Mouse (Mus musculus): ENCODE data around the gene Rnaset2b.
"Not testable (repeated sequence)": the region's sequence is repeated elsewhere in the genome, so short reads cannot be mapped to it uniquely, and the experiment has no call there.

The Rnaset2b gene

DNA sequence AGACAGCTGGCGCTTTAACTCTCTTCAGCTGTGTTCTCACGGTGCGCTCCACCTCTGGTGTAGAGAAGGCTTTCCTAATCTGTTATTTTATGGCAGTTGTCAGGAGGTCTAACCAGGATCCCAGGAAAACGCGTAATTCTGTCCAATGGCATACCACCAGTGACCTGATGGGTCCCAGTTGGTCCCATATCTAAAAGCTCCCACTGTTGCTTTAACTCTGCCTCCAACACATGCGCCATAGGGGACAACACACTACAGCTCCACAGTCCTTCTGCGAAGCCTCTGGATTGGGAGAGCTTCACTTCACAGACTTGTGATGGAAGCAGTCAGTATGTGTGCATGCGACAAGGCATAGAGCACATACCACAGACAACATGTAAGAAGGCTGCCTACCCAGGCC, 9.7 kb downstream of the Rnaset2b start:
- not testable (repeated sequence) for DNase-seq (ENCODE audit: low spot score in 2 of 2)

DNA sequence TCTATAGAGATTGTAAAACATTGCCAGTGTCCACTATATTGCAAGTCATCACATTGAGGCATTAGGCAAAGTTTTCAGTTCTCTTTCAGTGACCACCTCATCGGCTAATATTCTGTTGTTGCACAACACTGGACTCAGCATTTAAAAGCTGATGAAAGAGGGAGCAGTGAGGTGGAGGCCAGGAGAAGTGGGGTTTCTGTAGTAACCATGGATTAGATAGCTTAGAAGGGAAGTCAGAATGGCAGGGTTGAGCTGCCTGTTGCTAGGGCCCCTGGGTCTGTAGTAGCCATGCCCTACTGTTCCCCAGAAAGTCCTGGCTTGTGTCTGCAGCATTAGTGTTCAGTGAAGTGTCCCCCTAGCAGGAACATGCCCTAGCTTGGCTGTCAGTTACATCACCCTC, 15.7 kb downstream of the Rnaset2b start:
- DNase-seq (ENCODE audit: low spot score in 2 of 2) = not testable (repeated sequence)

- not testable (repeated sequence) for DNase-seq (ENCODE audit: low spot score in 2 of 2)
Observed at GRCm38 (mm10) chr17:6995504-6995903, 25.1 kb downstream of the Rnaset2b start.

- not testable (repeated sequence) for DNase-seq (ENCODE audit: low spot score in 2 of 2)
Observed at GRCm38 (mm10) chr17:6996826-6997225, 26.4 kb downstream of the Rnaset2b start.

DNA sequence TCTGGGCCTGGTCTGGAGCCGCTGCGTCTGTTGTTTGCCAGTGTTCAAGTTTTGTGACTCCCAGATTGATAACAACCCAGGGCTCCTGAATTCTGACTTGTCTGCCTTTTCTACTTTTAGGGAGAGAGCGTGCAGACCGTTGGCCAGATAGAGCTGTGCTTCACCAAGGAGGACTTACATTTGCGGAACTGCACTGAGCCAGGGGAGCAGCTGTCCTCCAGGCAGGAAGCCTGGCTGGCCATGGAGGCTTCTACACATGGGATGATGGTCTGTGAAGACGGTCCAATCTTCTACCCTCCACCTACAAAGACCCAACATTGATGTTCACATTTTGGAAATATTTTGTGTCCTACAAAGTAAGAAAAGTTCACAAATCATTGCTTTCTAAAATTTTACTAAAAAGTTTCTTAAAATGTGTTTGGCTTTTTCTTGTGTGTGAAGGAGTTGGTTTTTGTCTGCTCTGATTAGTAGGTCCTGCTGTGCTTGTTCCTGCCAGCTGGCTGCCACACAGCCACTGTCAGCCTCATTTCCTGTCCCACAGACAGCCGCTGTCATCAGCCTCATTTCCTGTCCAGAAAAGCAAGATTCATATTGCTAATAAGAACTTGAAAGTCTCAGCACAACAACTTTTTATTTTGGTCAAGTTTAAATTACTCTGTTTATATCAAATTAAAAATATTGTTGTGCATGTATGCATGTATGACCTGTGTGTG, 27.5 kb downstream of the Rnaset2b start:
- not testable (repeated sequence) for DNase-seq (ENCODE audit: low spot score in 2 of 2)

- not testable (repeated sequence) for DNase-seq (ENCODE audit: low spot score in 2 of 2)
Observed at GRCm38 (mm10) chr17:7001790-7002585, 31.6 kb downstream of the Rnaset2b start.

- DNase-seq (ENCODE audit: low spot score in 2 of 2) = not testable (repeated sequence)
Observed at GRCm38 (mm10) chr17:7003392-7003791, 33.0 kb downstream of the Rnaset2b start.

DNA sequence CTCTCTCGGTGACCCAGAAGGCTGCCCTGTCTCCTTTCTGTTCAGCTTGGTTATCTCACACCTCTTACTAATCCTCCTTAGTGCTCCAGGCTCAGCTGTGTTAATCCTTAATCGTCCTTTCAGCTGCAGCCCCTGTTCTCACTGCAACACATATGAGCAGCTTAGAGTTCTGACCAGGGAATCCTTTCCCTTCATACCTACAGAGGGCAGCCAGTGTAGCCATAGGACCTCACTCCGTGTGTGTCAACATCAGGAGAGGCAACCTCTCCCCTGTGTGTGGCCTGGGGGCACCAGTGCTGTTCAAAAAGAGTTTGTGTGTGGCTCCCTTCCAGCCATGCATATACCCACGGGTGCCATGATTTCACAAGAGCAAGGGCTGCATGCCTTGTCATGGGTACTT, 35.2 kb downstream of the Rnaset2b start:
- not testable (repeated sequence) for DNase-seq (ENCODE audit: low spot score in 2 of 2)

GRCm38 (mm10) chr17:7008885-7009284, 38.5 kb downstream of the Rnaset2b start:
- not testable (repeated sequence) for DNase-seq (ENCODE audit: low spot score in 2 of 2)

DNA sequence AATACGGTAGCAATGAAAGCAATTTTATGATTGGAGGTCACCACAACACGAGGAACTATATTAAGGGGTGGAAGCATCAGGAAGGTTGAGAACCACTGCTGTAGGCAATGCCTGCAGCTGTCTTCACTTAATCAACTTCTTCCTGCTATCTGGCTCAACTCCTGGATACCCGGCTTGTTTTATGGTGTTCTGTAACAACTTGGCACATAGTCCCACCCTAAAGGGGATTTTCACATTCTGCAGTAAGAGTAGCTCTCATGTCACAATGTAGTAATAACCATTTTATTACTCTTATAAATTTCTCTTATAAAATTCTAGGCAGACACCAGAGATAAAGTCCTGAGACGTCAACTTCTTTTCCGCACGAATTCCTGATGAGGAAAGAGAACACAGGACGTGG, 39.0 kb downstream of the Rnaset2b start:
- DNase-seq (ENCODE audit: low spot score in 2 of 2) = not testable (repeated sequence)

DNA sequence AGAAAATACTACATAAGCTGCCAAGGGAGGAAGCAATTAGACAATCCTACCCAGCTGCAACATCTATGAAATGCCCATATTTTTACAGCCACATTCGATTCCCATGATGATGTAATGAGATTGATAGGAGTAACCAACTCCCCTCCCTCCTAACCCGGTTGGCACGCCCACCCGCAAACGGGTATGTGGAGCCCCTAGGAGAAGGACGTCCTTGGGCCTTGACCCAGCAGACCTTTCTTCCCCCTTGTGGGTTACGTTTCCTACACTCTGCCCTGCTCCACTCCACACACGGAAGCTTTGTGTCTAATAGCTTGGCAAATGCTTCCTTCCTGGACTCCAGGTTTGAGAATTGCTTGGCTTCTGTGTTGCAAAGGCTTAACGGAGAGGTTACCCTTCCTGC, 39.5 kb downstream of the Rnaset2b start:
- DNase-seq (ENCODE audit: low spot score in 2 of 2) = not testable (repeated sequence)

GRCm38 (mm10) chr17:7014190-7014589, 43.8 kb downstream of the Rnaset2b start:
- DNase-seq (ENCODE audit: low spot score in 2 of 2) = not testable (repeated sequence)

DNA sequence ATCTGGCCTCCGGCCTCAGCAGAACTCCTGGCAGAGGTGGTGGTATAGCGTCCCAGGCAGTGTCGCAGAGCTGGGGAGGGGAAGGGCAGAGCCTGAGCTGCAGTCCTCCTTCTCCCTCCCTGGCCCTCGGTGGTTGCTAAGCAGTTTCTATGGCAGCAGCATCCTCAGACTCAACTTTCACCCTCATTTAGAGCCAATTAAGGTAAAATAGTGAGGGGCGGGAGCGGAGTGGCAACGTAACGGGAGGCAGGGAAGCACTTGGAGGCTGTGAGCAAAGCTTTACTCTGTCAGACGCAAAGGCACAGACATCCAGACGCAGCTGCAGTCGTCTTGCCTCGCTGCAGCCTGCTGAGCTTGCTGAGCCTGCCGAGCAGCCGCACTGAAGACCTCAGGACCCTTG, 54.8 kb downstream of the Rnaset2b start, which contains the start of gene Gm1604a:
Gene Gm1604a, plus strand, starts transcription at position 312 of the 400 bp plus-strand sequence.
- DNase-seq (ENCODE audit: low spot score in 2 of 2) = peak; percentile 16 to 35

DNA sequence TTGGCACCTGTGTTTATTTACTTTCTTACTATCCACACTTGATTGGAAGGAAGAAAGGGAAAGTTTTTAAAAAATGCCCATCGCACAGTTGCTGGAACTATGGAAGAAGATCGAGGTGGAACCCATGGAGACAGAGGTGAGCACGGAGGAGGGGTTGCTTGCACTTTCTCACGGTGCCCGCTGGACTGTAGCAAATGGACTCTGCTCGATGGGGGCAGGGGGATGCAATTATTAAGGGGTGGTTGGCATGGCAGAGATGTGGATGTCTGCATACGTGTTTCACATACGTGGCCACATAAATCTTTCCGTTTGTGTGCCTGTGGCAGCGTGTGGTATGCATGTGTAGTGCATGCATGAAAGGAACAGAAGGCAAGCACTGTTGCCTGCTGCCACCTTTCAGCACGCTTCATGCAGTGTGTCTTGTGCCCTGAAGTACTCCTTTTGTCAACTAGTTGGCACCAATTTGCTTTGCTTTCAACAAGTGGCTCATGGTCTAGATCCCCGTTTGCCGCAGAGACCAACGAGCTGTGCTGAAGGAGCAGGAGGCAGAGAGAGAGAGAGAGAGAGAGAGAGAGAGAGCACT, 55.4 kb downstream of the Rnaset2b start:
- not testable (repeated sequence) for DNase-seq (ENCODE audit: low spot score in 2 of 2)

DNA sequence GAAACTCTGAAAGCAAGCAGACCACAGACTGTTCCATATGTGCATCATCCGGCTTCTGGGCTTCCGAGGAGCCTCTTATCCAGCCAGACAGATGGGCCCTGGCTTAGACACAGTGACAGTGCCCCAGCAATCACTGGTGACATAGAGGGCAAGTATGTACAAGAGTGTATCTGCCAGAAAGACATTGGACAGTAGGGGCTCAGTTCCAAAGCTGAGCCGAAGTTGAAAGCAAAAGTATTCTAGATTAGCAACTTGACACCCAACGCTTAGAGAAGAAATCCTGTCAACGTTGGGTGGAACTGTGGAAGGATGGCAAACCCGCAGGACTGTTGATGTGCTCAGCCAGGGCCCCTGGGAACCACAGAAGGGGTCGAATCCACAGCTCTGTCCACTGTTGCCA, 59.8 kb downstream of the Rnaset2b start:
- not testable (repeated sequence) for DNase-seq (ENCODE audit: low spot score in 2 of 2)

- DNase-seq (ENCODE audit: low spot score in 2 of 2) = not testable (repeated sequence)
Observed at GRCm38 (mm10) chr17:7030622-7031174, 60.3 kb downstream of the Rnaset2b start.

DNA sequence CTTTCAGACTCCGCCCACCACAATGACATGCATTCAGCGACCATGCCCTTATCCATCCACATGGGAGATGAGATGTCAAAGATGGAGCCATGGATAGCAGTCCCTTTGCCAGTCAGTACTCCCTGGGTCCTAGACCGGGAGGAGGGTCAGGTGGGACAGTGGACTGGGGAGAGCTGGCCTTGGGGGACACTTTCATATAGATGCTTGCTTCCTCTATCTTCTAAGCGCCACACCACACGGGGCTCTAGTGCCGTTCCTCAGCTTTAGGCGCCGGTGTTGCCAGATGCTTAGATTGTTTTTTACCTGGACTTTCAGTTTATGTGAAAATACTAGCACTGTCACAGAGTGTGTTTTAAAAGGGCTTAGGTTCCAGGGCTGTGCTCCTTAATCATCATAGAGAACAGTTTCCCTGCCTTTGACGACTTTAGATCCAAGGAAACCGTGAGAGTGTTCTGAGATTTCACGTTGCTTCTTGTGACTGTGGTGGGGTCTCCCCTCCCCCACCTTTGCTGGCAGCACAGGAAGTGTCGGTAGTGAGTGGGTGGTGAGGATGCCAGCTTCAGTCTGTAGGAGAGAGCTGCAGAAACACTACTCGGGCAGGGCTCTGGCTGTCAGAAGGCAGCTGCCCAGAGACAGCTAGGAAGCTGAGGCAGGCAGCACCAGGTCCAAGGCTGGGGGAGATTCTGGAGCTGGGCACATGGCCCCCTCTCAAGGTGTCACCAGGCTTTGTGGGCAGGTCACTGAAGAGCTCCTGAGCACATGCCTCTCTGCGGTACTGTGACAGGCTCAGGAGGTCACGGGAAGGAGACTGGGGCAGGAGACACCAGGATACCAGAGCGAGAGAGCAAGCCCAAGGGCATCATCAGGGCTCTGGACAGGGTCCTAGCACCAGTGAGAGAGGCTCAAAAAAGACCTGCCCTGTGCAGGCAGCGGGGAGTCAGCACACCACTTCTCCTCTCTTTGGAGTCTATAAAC, 63.0 kb downstream of the Rnaset2b start:
- not testable (repeated sequence) for DNase-seq (ENCODE audit: low spot score in 2 of 2)
